Mouse (Mus musculus): ENCODE data around the gene Eef1akmt2. TPM values are rescaled to one million over a fixed set of nuclear protein-coding genes. Genes with fewer than 3 reads are reported as not detected.

Eef1akmt2 gene
- total RNA-seq (2023): 37.0 TPM

DNA sequence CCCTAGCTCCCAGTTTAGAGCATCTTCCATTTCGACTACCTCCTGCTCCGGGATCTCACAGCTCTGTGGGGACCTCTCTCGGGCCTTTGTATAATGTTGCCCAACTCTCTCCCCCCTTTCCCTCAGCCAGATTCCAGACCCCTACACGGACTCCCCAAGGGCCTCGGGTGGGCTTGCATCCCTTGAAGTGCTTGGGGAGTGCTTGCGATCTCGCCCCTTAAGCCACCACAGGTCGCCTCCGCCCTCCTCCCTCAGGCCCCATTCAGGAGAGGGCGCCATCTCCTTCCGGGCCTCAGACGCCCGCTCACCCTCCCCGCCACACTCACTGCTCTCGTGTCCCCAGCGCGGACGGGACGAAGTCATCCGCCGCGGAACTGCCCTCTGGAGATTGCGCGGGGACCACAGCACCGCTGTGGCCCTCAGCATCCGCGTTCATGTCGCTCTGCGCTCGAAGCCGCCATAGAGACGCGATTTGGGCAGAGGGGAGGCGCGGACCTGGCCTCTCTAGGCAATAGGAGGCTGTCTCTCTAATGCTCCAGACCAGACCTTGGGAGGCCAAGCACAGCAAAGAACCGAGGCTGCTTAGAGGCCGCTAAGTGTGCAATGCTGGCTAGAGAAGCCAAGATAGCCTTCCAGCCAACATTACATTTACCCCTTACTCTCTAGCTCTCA is at the start of gene Eef1akmt2:
Gene Eef1akmt2, minus strand, starts transcription at position 501 of the 672 bp plus-strand sequence.

DNA sequence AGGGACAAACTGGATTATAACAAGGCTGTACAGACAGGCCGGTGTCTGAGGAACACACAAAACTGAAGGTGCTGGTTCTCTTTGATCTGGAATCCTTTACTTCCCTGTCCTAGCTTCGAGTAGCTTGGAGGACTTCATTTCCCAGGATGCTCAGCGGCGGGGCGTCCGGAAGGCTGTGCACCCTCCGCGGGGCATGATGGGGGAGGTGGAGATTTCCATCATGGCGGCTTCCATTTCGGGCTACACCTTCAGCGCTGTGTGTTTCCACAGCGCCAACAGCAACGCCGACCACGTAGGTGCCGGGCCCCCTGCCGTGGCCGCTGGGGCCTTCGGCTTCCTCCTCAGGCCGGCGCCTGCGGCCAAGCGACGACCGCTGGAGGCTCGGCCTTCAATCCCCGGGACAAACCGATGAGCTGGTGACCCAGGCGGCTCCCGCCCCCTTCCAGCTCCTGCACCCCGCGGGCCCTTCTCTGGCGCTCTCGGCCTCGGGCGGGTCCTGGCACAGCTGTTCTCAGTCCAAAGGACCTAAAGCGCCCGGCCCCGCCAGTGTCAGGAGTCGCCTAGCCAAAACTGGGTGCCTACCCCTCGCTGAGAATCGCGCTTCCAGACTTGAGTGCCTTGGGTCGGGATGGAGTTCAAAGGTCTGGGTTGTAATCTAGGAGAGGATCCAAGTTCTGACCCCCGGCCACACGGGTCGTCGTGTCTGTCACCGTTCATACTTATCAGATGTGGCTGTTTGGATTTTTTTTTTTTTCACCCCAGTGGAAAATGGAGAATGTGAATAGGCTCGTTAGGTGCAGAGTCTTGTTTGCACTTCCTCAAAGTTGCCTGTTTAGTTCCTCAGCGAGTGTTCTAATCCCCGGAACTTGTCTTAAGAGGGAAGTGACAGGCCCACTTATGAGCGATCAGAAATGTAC is 6.8 kb upstream of the Eef1akmt2 start, which contains the start of gene Abraxas2:
Gene Abraxas2, plus strand, starts transcription at position 184 of the 917 bp plus-strand sequence.

DNA sequence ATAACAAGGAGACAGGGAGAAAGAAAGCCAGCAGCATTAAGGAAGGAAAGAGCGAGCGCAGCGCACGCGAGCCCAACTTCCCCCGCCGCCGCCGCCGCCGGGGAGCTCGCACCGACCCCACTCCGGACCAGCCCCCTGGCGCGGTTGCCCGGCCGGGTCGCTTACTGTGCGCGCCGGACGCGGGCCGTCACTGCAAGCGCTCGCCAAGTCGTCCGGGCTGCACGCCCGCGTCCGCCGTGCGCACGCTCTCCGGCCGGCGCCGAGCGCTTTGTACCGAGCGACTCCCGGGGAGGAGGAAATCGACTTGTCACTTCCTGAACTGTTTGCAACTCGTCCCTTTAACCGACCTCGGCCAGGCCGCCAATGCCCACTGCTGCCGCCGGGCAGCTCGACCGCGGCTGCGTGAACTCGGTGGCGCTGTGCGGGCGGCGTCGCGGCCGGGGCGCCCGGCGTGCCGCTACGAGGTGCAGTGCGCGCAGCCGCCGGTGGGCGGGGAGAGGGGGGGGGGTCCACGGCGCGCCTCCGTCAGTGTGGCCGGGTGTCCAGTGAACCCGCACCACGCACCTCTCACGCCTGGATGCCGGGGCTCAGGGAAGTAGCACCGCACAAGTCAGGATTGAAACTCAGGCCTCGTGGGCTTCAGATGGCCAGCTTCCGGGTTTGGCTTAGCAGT is 38.9 kb downstream of the Eef1akmt2 start, which contains the start of gene Fam53b:
Gene Fam53b, minus strand, starts transcription at position 471 of the 673 bp plus-strand sequence.

Other genes with a start within 250 kb of the Eef1akmt2 start
- gene Lhpp, start 242.0 kb downstream of the Eef1akmt2 start, total RNA-seq (2023): 2.1 TPM
- gene Fam53b, start 38.8 kb downstream of the Eef1akmt2 start, total RNA-seq (2023): 118 TPM
- gene Abraxas2, start 6.6 kb upstream of the Eef1akmt2 start, total RNA-seq (2023): 34.6 TPM
- gene Zranb1, start 78.5 kb upstream of the Eef1akmt2 start, total RNA-seq (2023): 37.5 TPM